Mouse (Mus musculus): ENCODE data around the gene Hcls1. TPM values are rescaled to one million over a fixed set of nuclear protein-coding genes. Genes with fewer than 3 reads are reported as not detected.

Hcls1 gene
- polyA plus RNA-seq, 1 experiment from 2014 or later = 4.8 TPM

- WGBS = 90% methylated on average over 6 of the region's 6 CpGs
- no peak for ATAC-seq (replicated peaks; ENCODE audit: low FRiP score, low read depth)
- H3K27ac ChIP-seq = no peak overlapping the region
- no peaks in the 10 kb centered on the region for H3K9me3 ChIP-seq (replicated peaks; ENCODE audit: low read length)
- peaks cover 47% of the 10 kb centered on the region for H3K36me3 ChIP-seq (ENCODE audit: insufficient read depth, low read length)
- H3K4me2 ChIP-seq (ENCODE audit: low read length) = no peak overlapping the region
- no peak overlapping the region for H3K4me3 ChIP-seq (replicated peaks; ENCODE audit: low read depth, low read length)
- no peak overlapping the region for H3K9ac ChIP-seq (ENCODE audit: low read depth, low read length)
- no peaks in the 10 kb centered on the region for H3K4me1 ChIP-seq (replicated peaks; ENCODE audit: insufficient read depth, low read length)
- no peaks in the 10 kb centered on the region for H3K27me3 ChIP-seq (ENCODE audit: insufficient read depth, low read length)
- no peak for TF ChIP-seq CTCF (IDR thresholded peaks at IDR 0.05; ENCODE audit: low read depth)
- no peak for DNase-seq (ENCODE audit: low spot score)
These were observed 2.2 kb upstream of the Hcls1 start for GRCm38 (mm10) chr16:36932546-36932945.

DNA sequence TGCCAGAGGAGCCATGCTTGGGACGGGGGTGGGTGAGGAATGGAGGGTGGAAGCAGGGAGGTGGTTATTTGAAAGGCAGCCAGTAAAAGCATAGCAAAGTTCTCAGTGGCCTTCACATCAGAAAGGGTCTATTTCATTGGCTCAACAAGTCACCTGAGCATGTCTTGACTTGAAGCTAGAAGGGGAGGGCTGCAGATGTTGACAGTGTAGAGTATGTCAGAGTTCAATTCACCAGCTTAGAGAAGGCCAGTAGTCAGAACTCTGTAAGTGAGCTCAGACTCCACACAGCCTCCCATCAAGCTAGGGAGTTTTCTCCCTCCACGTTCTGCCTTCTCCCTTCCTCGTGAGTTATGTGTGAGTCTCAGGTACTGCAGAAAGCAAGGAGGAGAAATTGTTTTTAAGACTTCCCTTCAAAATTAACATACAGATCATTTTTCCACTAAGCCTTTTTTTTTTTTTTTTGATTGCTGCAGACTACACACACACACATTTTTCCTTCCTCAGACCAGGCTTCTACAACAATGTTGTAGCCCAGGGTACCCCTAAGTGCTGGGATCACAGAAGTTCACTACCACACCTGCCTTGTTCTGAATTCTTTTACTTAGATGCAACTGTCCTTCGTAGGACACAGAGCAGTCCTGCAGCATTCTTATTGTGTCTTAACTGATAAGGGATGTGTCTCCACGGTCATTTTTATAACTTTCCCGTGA, 497 bp upstream of the Hcls1 start:
- H3K27me3 ChIP-seq (ENCODE audit: insufficient read depth, low read length) = no peaks in the 10 kb centered on the region
- peak; percentile 61 for DNase-seq (ENCODE audit: low spot score)
- H3K9me3 ChIP-seq (replicated peaks; ENCODE audit: low read length) = no peaks in the 10 kb centered on the region
- H3K27ac ChIP-seq = 0 out of 2 replicates have a peak overlapping the region, but pooled peaks have one; percentile 50
- no peaks in the 10 kb centered on the region for H3K4me1 ChIP-seq (replicated peaks; ENCODE audit: insufficient read depth, low read length)
- peak; percentile 72 for ATAC-seq (replicated peaks; ENCODE audit: low FRiP score, low read depth)
- 38% methylated on average over 6 of the region's 6 CpGs for WGBS
- TF ChIP-seq CTCF (IDR thresholded peaks at IDR 0.05; ENCODE audit: low read depth) = no peak
- peaks cover 30% of the 10 kb centered on the region for H3K36me3 ChIP-seq (ENCODE audit: insufficient read depth, low read length)
- H3K4me3 ChIP-seq (replicated peaks; ENCODE audit: low read depth, low read length) = no peak overlapping the region
- H3K9ac ChIP-seq (ENCODE audit: low read depth, low read length) = no peak overlapping the region
- no peak overlapping the region for H3K4me2 ChIP-seq (ENCODE audit: low read length)

DNA sequence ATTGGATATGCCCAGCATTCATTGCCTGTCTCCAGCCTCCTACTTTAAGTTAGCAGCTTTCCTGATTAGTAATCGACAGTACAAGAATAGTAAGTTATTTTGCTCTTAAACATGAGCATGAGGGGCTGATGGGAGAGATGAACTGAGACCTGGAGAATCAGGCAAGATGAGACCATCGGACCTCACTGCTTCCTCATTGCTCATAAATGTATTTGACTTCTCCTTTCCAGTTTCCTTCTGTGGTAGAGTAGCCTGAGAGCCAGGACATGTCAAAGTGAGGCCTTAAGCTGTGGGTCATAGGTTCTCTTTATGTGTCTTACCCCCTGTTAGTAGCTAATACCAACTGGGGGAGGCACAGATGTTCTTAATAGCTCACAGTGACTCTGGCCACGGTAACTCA, 1.0 kb downstream of the Hcls1 start:
- DNase-seq (ENCODE audit: low spot score) (no peak), ATAC-seq (replicated peaks; ENCODE audit: low FRiP score, low read depth) (no peak)
- no peak overlapping the region for H3K27ac ChIP-seq
- H3K4me3 ChIP-seq (replicated peaks; ENCODE audit: low read depth, low read length) = no peak overlapping the region
- no peaks in the 10 kb centered on the region for H3K27me3 ChIP-seq (ENCODE audit: insufficient read depth, low read length)
- peaks cover 19% of the 10 kb centered on the region; the same call in 1 of the 2 replicates for H3K36me3 ChIP-seq (ENCODE audit: insufficient read depth, low read length)
- H3K9me3 ChIP-seq (replicated peaks; ENCODE audit: low read length) = no peaks in the 10 kb centered on the region
- no peak for TF ChIP-seq CTCF (IDR thresholded peaks at IDR 0.05; ENCODE audit: low read depth)
- no peak overlapping the region for H3K4me2 ChIP-seq (ENCODE audit: low read length)
- 79% methylated on average over 3 of the region's 3 CpGs for WGBS
- no peaks in the 10 kb centered on the region for H3K4me1 ChIP-seq (replicated peaks; ENCODE audit: insufficient read depth, low read length)
- H3K9ac ChIP-seq (ENCODE audit: low read depth, low read length) = no peak overlapping the region

DNA sequence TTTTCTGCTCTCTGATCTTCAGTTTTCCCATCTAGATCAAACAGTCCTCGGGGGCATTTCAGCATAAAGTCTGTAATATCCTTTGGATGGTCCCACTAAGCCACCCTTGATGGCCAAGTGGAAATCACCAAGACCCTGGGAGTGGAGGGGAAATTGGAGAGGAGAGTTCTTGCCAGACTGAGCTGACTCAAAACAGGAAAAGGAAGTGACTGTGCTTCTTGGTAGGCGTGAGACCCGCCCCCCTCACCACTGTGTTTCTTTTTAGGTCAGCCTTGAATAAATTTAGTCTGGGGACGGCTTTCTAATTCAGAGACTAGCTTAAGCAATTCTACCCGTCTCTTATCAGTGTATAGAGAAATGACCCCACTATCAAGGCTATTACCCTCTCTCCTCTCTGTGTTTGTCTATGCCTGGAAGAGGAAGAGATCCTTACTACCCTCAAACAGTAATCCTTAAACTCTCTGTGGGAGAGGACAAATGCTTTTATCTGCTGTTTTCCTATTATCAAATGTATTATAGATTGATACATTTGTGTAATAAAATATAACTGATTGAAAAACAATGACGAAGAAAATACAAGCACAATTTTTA, 6.4 kb downstream of the Hcls1 start:
- H3K27ac ChIP-seq = no peak overlapping the region
- WGBS = 69% methylated on average over 6 of the region's 6 CpGs
- peak; percentile 13 for DNase-seq (ENCODE audit: low spot score)
- H3K9me3 ChIP-seq (replicated peaks; ENCODE audit: low read length) = no peaks in the 10 kb centered on the region
- TF ChIP-seq CTCF (IDR thresholded peaks at IDR 0.05; ENCODE audit: low read depth) = no peak
- no peaks in the 10 kb centered on the region for H3K4me1 ChIP-seq (replicated peaks; ENCODE audit: insufficient read depth, low read length)
- no peak for ATAC-seq (replicated peaks; ENCODE audit: low FRiP score, low read depth)
- H3K4me3 ChIP-seq (replicated peaks; ENCODE audit: low read depth, low read length) = no peak overlapping the region
- no peak overlapping the region for H3K4me2 ChIP-seq (ENCODE audit: low read length)
- no peak overlapping the region for H3K9ac ChIP-seq (ENCODE audit: low read depth, low read length)
- no peaks in the 10 kb centered on the region for H3K36me3 ChIP-seq (ENCODE audit: insufficient read depth, low read length)
- H3K27me3 ChIP-seq (ENCODE audit: insufficient read depth, low read length) = no peaks in the 10 kb centered on the region

DNA sequence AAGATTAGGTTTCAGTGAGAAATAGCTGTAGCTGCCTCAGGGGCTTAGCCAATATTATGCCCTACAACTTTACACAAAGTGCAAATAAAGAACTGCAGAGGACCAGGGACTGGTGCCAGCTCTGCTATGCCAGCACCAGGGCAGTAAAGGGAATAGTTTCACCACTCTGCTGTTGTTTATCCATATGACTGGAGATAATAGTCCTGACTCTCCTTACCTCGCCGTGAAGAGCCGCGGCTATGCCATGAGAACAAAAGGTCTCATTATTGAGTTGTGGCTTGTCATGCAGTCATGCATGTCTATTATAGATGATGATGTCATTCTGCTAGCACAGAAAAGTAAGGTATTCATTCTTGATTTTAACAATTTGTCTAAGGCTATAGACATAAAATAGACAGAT, 7.1 kb downstream of the Hcls1 start:
- H3K9ac ChIP-seq (ENCODE audit: low read depth, low read length) = no peak overlapping the region
- no peak overlapping the region for H3K4me2 ChIP-seq (ENCODE audit: low read length)
- no peak overlapping the region for H3K27ac ChIP-seq
- H3K27me3 ChIP-seq (ENCODE audit: insufficient read depth, low read length) = no peaks in the 10 kb centered on the region
- TF ChIP-seq CTCF (IDR thresholded peaks at IDR 0.05; ENCODE audit: low read depth) = no peak
- ATAC-seq (replicated peaks; ENCODE audit: low FRiP score, low read depth) (no peak), DNase-seq (ENCODE audit: low spot score) (no peak)
- H3K36me3 ChIP-seq (ENCODE audit: insufficient read depth, low read length) = no peaks in the 10 kb centered on the region
- no peak overlapping the region for H3K4me3 ChIP-seq (replicated peaks; ENCODE audit: low read depth, low read length)
- WGBS = 76% methylated on average over 4 of the region's 4 CpGs
- H3K4me1 ChIP-seq (replicated peaks; ENCODE audit: insufficient read depth, low read length) = no peaks in the 10 kb centered on the region
- no peaks in the 10 kb centered on the region for H3K9me3 ChIP-seq (replicated peaks; ENCODE audit: low read length)

DNA sequence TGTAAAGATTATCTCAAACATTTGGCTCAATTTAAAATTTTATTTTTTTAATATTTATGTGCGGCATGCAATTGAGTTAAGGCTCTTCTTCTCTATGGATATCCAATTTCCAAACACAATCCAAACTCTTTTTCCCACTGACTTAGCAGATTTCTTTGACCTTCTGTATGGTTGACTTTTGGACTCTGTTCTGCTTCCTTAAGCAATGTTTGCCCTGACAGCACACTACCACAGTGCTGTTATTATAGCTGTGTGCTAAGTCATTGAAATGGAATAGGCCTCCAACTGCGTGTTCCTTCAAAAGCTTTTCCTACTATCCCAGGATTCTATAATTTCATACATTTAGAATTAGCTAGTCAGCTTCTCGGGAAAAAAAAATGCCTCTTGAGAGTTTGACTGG, 8.8 kb downstream of the Hcls1 start:
- ATAC-seq (replicated peaks; ENCODE audit: low FRiP score, low read depth) = no peak
- no peaks in the 10 kb centered on the region for H3K27me3 ChIP-seq (ENCODE audit: insufficient read depth, low read length)
- H3K4me1 ChIP-seq (replicated peaks; ENCODE audit: insufficient read depth, low read length) = no peaks in the 10 kb centered on the region
- no peak overlapping the region for H3K4me3 ChIP-seq (replicated peaks; ENCODE audit: low read depth, low read length)
- DNase-seq (ENCODE audit: low spot score) = no peak
- no peak for TF ChIP-seq CTCF (IDR thresholded peaks at IDR 0.05; ENCODE audit: low read depth)
- WGBS = 88% methylated on average over 3 of the region's 3 CpGs
- no peak overlapping the region for H3K27ac ChIP-seq
- H3K9me3 ChIP-seq (replicated peaks; ENCODE audit: low read length) = no peaks in the 10 kb centered on the region
- H3K9ac ChIP-seq (ENCODE audit: low read depth, low read length) = no peak overlapping the region
- H3K4me2 ChIP-seq (ENCODE audit: low read length) = no peak overlapping the region
- H3K36me3 ChIP-seq (ENCODE audit: insufficient read depth, low read length) = no peaks in the 10 kb centered on the region

Data from kidney, postnatal 0 days (tissue).